Mouse (Mus musculus) kidney, embryonic 14.5 days (tissue): ENCODE measurements around the gene Slfn4. TPM values are rescaled to one million over a fixed set of nuclear protein-coding genes. Genes with fewer than 3 reads are reported as not detected.

Experiments
- ATAC-seq: fragments of 200-750 bp; cut with Nextera tagmentation; 2 replicates; pipeline ENCODE4 v1.8.0; 2017; ENCODE audit warnings: moderate number of reproducible peaks, mild to moderate bottlenecking, moderate TSS enrichment, moderate library complexity; ENCODE audit not compliant: low FRiP score, low TSS enrichment
- H3K27ac ChIP-seq: fragments of 300-500 bp; sonication (generic); 2 replicates; pipeline ENCODE4 v1.5.1; 2014; ENCODE audit warnings: low read depth, mild to moderate bottlenecking, low read length, moderate library complexity, mixed read lengths
- H3K27me3 ChIP-seq: fragments of 300-500 bp; sonication (generic); 2 replicates; pipeline ENCODE4 v1.6.1; 2014; ENCODE audit warnings: mild to moderate bottlenecking, low read length; ENCODE audit not compliant: control insufficient read depth, insufficient read depth
- H3K36me3 ChIP-seq: fragments of 300-500 bp; sonication (generic); 2 replicates; pipeline ENCODE4 v1.6.1; 2014; ENCODE audit warnings: low read length, mixed read lengths; ENCODE audit not compliant: control insufficient read depth, insufficient read depth
- H3K4me1 ChIP-seq: fragments of 300-500 bp; sonication (generic); 2 replicates; pipeline ENCODE4 v1.6.1; 2014; ENCODE audit warnings: low read length, mixed read lengths; ENCODE audit not compliant: control insufficient read depth, insufficient read depth
- H3K4me2 ChIP-seq: fragments of 300-500 bp; sonication (generic); replicated peaks from 2 replicates; pipeline ENCODE4 v1.6.1; 2014; ENCODE audit warnings: low read depth, mild to moderate bottlenecking, low read length
- H3K4me3 ChIP-seq: fragments of 300-500 bp; sonication (generic); 2 replicates; pipeline ENCODE4 v1.5.1; 2014; ENCODE audit warnings: mild to moderate bottlenecking, low read length
- H3K9ac ChIP-seq: fragments of 300-500 bp; sonication (generic); 2 replicates; pipeline ENCODE4 v1.6.1; 2014; ENCODE audit warnings: low read depth, mild to moderate bottlenecking, low read length, moderate library complexity
- H3K9me3 ChIP-seq: fragments of 300-500 bp; sonication (generic); 2 replicates; pipeline ENCODE4 v1.6.1; 2016; ENCODE audit warnings: low read length; ENCODE audit not compliant: control insufficient read depth
- WGBS: fragments of 180-500 bp; shearing (Covaris S2); extraction: QIAGEN DNeasy Blood & Tissue Kit; methylation state at CpG from one replicate; pipeline ENCODE4 v1.1.7; 2014; 5-methylcytosine and 5-hydroxymethylcytosine counted together
- polyA plus RNA-seq: library from polyadenylated mRNA; unstranded; fragments of >200 nt; fragmentation: Nextera tagmentation; extraction: Ambion mirVana; gene quantifications from 2 replicates; pipeline ENCODE4 v1.2.1, GENCODE M21; 2014

The Slfn4 gene
- polyA plus RNA-seq, 1 experiment from 2014 or later = not detected

- H3K9me3 ChIP-seq = no peaks in the 10 kb centered on the region
- H3K36me3 ChIP-seq = no peaks in the 10 kb centered on the region
- no peaks in the 10 kb centered on the region for H3K4me1 ChIP-seq
- H3K4me3 ChIP-seq = no peak overlapping the region
- no peak for ATAC-seq
- H3K27ac ChIP-seq = no peak overlapping the region
- H3K4me2 ChIP-seq = no peak overlapping the region
- WGBS = 87% methylated on average over 2 of the region's 2 CpGs
- H3K9ac ChIP-seq = no peak overlapping the region
- no peaks in the 10 kb centered on the region for H3K27me3 ChIP-seq
These were observed 63.4 kb downstream of the Slfn4 start for GRCm38 (mm10) chr11:83238389-83238788.

GRCm38 (mm10) chr11:83239811-83240210 lies 64.8 kb downstream of the Slfn4 start:
- Histone ChIP-seq H3K27me3 (no peaks in the 10 kb centered on the region), H3K4me3 (no peak overlapping the region), H3K27ac (no peak overlapping the region), H3K4me2 (no peak overlapping the region), H3K9me3 (no peaks in the 10 kb centered on the region), H3K36me3 (no peaks in the 10 kb centered on the region), H3K4me1 (no peaks in the 10 kb centered on the region), H3K9ac (no peak overlapping the region)
- 19% methylated on average over 2 of the region's 2 CpGs for WGBS
- no peak for ATAC-seq

Other genes with a start within 250 kb of the Slfn4 start
- 6.0 and 8.0 TPM in 2 replicates for gene Slfn5, start 223.8 kb upstream of the Slfn4 start, polyA plus RNA-seq
- 11.6 and 18.6 TPM in 2 replicates for gene Slfn9, start 183.4 kb upstream of the Slfn4 start, polyA plus RNA-seq
- 0.17 and 0.41 TPM in 2 replicates for gene Slfn8, start 154.4 kb upstream of the Slfn4 start, polyA plus RNA-seq
- gene Slfn2, start 110.1 kb upstream of the Slfn4 start, polyA plus RNA-seq = 3.3 and 3.8 TPM in 2 replicates
- gene Slfn1, start 58.3 kb upstream of the Slfn4 start, polyA plus RNA-seq = 0.22 TPM in 1 of 2 replicates, not detected in the other
- 1.4 and 2.6 TPM in 2 replicates for gene Slfn3, start 16.1 kb downstream of the Slfn4 start, polyA plus RNA-seq
- 0.10 and 0.18 TPM in 2 replicates for gene Slfn14, start 111.5 kb downstream of the Slfn4 start, polyA plus RNA-seq
- gene Ap2b1, start 123.8 kb downstream of the Slfn4 start, polyA plus RNA-seq = 35.1 and 83.8 TPM in 2 replicates
- gene Pex12, start 127.4 kb downstream of the Slfn4 start, polyA plus RNA-seq = 10.7 and 13.7 TPM in 2 replicates
- 0.61 and 0.70 TPM in 2 replicates for gene Rasl10b, start 234.0 kb downstream of the Slfn4 start, polyA plus RNA-seq